ENCODE assay signal across 16 mouse cellular contexts in the genomic region with DNA sequence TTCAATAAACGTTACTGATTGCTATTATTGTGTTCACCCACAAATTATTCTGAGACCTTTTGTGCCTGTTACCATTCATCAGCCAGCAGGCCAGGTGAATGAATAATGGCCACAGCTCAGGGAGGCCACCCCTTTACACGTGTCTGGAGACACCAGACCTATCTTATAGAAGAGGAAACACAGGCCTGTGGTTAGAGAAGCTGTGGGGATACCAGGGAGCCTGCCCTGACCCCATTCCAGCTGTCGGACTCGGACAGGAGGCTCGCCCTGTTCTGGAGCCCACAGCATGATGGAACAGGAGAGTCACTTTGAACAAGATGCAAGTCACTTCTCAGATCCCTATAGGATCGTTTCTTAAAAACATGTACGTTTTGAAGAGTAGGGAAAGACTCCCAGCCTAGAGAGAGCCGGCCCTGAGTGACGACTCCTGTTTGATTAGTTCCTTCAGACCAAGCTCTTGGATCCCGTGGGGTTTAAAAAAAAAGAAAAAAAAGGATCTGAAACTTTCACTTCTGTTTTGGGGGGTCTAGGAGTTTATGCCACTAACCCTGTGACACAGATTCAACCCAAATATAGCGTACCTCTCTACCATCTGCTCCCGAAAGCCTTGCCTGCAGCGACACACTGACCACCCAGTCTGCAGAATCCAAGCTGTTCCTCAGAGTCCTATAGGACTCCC.
DNase-seq lines count a peak whose midpoint lies in the region; ATAC-seq and TF ChIP-seq lines count a peak whose summit lies in the region.
"Had no signal": no experiment of that assay in that cellular context is flagged by ENCODE, and none has a peak within 500 bp of the region (broad histone marks: within the 10 kb centered on the region; RNA-seq: fewer than 3 reads in every experiment).

No protein-coding gene starts in this region.

- peaks cover 44% of the 10 kb centered on the region for H3K4me1 ChIP-seq in forebrain, embryonic 13.5 days
- H3K4me1 ChIP-seq in forebrain, embryonic 11.5 days (replicated peaks; ENCODE audit: control insufficient read depth, insufficient read depth, low read length): peaks cover 7% of the 10 kb centered on the region; the same call in 1 of the 2 replicates
- no peaks in the 10 kb centered on the region for H3K4me1 ChIP-seq in liver, postnatal 0 days (ENCODE audit: insufficient read depth)

- no peak overlapping the region for H3K4me2 ChIP-seq in forebrain, embryonic 13.5 days
- no peak overlapping the region for H3K4me2 ChIP-seq in forebrain, embryonic 11.5 days (ENCODE audit: low read depth, low read length, severe bottlenecking)
- no peak overlapping the region for H3K4me2 ChIP-seq in liver, postnatal 0 days (ENCODE audit: low read depth, low read length)
- H3K4me2 ChIP-seq: embryonic facial prominence, embryonic 13.5 days; lung, embryonic 15.5 days; midbrain, embryonic 11.5 days; neural tube, embryonic 12.5 days had no signal

- H3K36me3 ChIP-seq in forebrain, embryonic 13.5 days (ENCODE audit: poor library complexity, severe bottlenecking): no peaks in the 10 kb centered on the region
- no peaks in the 10 kb centered on the region for H3K36me3 ChIP-seq in forebrain, embryonic 11.5 days (ENCODE audit: control insufficient read depth, insufficient read depth, low read length)
- H3K36me3 ChIP-seq in liver, postnatal 0 days (replicated peaks; ENCODE audit: insufficient read depth, low read length): no peaks in the 10 kb centered on the region
- H3K36me3 ChIP-seq: embryonic facial prominence, embryonic 13.5 days; lung, embryonic 15.5 days; neural tube, embryonic 12.5 days had no signal

- H3K9me3 ChIP-seq in forebrain, embryonic 13.5 days (replicated peaks): no peaks in the 10 kb centered on the region
- no peaks in the 10 kb centered on the region for H3K9me3 ChIP-seq in forebrain, embryonic 11.5 days (ENCODE audit: control insufficient read depth, low read length)
- no peaks in the 10 kb centered on the region for H3K9me3 ChIP-seq in liver, postnatal 0 days (ENCODE audit: low read length)
- H3K9me3 ChIP-seq: embryonic facial prominence, embryonic 13.5 days; lung, embryonic 15.5 days; neural tube, embryonic 12.5 days had no signal

- DNase-seq in forebrain, embryonic 11.5 days (ENCODE audit: low spot score): no peak
- DNase-seq in left cerebral cortex, adult 2 months (ENCODE audit: extremely low spot score in 1 of 2, low spot score in 2 of 2): no peak
- DNase-seq in left cerebral cortex, postnatal 25 days (ENCODE audit: low spot score in 2 of 2): no peak
- peak; percentile 72 to 77 for DNase-seq in B cell, adult 2 months
- no peak for DNase-seq in liver, postnatal 0 days
- DNase-seq in adrenal gland, adult 2 months: no peak
- DNase-seq in adrenal gland, adult (ENCODE audit: inconsistent age in 2 of 2, low spot score in 1 of 2): no peak
- DNase-seq: heart, postnatal 14 days; right cerebral cortex, adult 18-20 months had no signal

- H3K4me3 ChIP-seq in forebrain, embryonic 13.5 days: no peak overlapping the region
- no peak overlapping the region for H3K4me3 ChIP-seq in forebrain, embryonic 11.5 days (ENCODE audit: low read depth, low read length)
- no peak overlapping the region for H3K4me3 ChIP-seq in left cerebral cortex, adult 2 months
- no peak overlapping the region for H3K4me3 ChIP-seq in liver, postnatal 0 days (ENCODE audit: low read depth, low read length)
- H3K4me3 ChIP-seq: embryonic facial prominence, embryonic 13.5 days; lung, embryonic 15.5 days; neural tube, embryonic 12.5 days had no signal

- TF ChIP-seq EP300 in liver, postnatal 0 days (IDR thresholded peaks at IDR 0.05; ENCODE audit: low read depth): no peak

- 0 out of 2 replicates have a peak overlapping the region, but pooled peaks have one; percentile 26 for H3K9ac ChIP-seq in forebrain, embryonic 13.5 days
- no peak overlapping the region for H3K9ac ChIP-seq in forebrain, embryonic 11.5 days (ENCODE audit: low read length)
- no peak overlapping the region for H3K9ac ChIP-seq in liver, postnatal 0 days (replicated peaks)
- H3K9ac ChIP-seq: embryonic facial prominence, embryonic 13.5 days; lung, embryonic 15.5 days; neural tube, embryonic 12.5 days had no signal

- no peak for TF ChIP-seq CTCF in left cerebral cortex, adult 2 months (IDR thresholded peaks at IDR 0.05)
- no peak for TF ChIP-seq CTCF in liver, postnatal 0 days (IDR thresholded peaks at IDR 0.05; ENCODE audit: low read depth)

- H3K27ac ChIP-seq in forebrain, embryonic 13.5 days: peak overlapping the region; percentile 51; the same call in 1 of the 2 replicates
- no peak overlapping the region for H3K27ac ChIP-seq in forebrain, embryonic 11.5 days (ENCODE audit: low read depth, low read length)
- H3K27ac ChIP-seq in left cerebral cortex, adult 2 months: peak overlapping the region; percentile 78
- 0 out of 2 replicates have a peak overlapping the region, but pooled peaks have one; percentile 0 for H3K27ac ChIP-seq in liver, postnatal 0 days (ENCODE audit: low read depth)
- H3K27ac ChIP-seq: embryonic facial prominence, embryonic 13.5 days; lung, embryonic 15.5 days; neural tube, embryonic 12.5 days had no signal

- WGBS in forebrain, embryonic 13.5 days: 78% methylated on average over 13 of the region's 13 CpGs
- 78% methylated on average over 13 of the region's 13 CpGs for WGBS in forebrain, embryonic 11.5 days
- 51% methylated on average over 13 of the region's 13 CpGs for WGBS in liver, postnatal 0 days (ENCODE audit: insufficient replicate concordance)

- no peak for ATAC-seq in forebrain, embryonic 13.5 days
- ATAC-seq in forebrain, embryonic 11.5 days (replicated peaks; ENCODE audit: low FRiP score): no peak
- peak; percentile 51 for ATAC-seq in liver, postnatal 0 days
- ATAC-seq: forebrain, embryonic 16.5 days; intestine, postnatal 0 days had no signal

- H3K27me3 ChIP-seq in forebrain, embryonic 13.5 days: no peaks in the 10 kb centered on the region
- no peaks in the 10 kb centered on the region for H3K27me3 ChIP-seq in forebrain, embryonic 11.5 days (ENCODE audit: control insufficient read depth, insufficient read depth, low read length)
- H3K27me3 ChIP-seq in liver, postnatal 0 days (ENCODE audit: insufficient read depth, low read length): no peaks in the 10 kb centered on the region
- H3K27me3 ChIP-seq: embryonic facial prominence, embryonic 13.5 days; lung, embryonic 15.5 days; neural tube, embryonic 12.5 days had no signal

- intact Hi-C loops in left cerebral cortex, adult 2 months (cut with DNase I): no loop called here
- intact Hi-C loops in left cerebral cortex, postnatal 25 days (cut with DNase I): no loop called here

Comparison
In these comparisons a context has a peak if more than half of its experiments do, and no peak if none do; other contexts are left out.
1. DNase-seq: peak in B cell, adult 2 months (2 of 2); none in forebrain, embryonic 11.5 days (single experiment), left cerebral cortex, adult 2 months (0 of 2), left cerebral cortex, postnatal 25 days (0 of 2), liver, postnatal 0 days (single experiment), adrenal gland, adult 2 months (single experiment) and adrenal gland, adult (0 of 2).